Mouse (Mus musculus) liver, embryonic 16.5 days (tissue): ENCODE measurements around the gene Sirt1. TPM values are rescaled to one million over a fixed set of nuclear protein-coding genes. Genes with fewer than 3 reads are reported as not detected.

Source experiments
- ATAC-seq: fragments of 200-750 bp; cut with Nextera tagmentation; 2 replicates; pipeline ENCODE4 v1.8.0; 2017; ENCODE audit warnings: low read depth, mild to moderate bottlenecking, moderate number of reproducible peaks, moderate library complexity
- H3K27ac ChIP-seq: fragments of 300-500 bp; sonication (generic); 2 replicates; pipeline ENCODE4 v1.5.1; 2014; ENCODE audit warnings: mild to moderate bottlenecking, low read length
- H3K27me3 ChIP-seq: fragments of 300-500 bp; sonication (generic); 2 replicates; pipeline ENCODE4 v1.6.1; 2014; ENCODE audit warnings: low read depth, low read length, mixed read lengths; ENCODE audit not compliant: control insufficient read depth, insufficient read depth
- H3K36me3 ChIP-seq: fragments of 300-500 bp; sonication (generic); 2 replicates; pipeline ENCODE4 v1.6.1; 2014; ENCODE audit warnings: mild to moderate bottlenecking; ENCODE audit not compliant: control insufficient read depth, insufficient read depth
- H3K4me1 ChIP-seq: fragments of 300-500 bp; sonication (generic); 2 replicates; pipeline ENCODE4 v1.6.1; 2014; ENCODE audit warnings: low read depth, low read length, mixed read lengths; ENCODE audit not compliant: control insufficient read depth
- H3K4me2 ChIP-seq: fragments of 300-500 bp; sonication (generic); 2 replicates; pipeline ENCODE4 v1.6.1; 2014; ENCODE audit warnings: low read depth, low read length, mixed read lengths
- H3K4me3 ChIP-seq: fragments of 300-500 bp; sonication (generic); 2 replicates; pipeline ENCODE4 v1.5.1; 2014; ENCODE audit warnings: low read depth, mild to moderate bottlenecking, low read length
- H3K9ac ChIP-seq: fragments of 300-500 bp; sonication (generic); 2 replicates; pipeline ENCODE4 v1.6.1; 2014; ENCODE audit warnings: low read depth, low read length
- H3K9me3 ChIP-seq: fragments of 300-500 bp; sonication (generic); replicated peaks from 2 replicates; pipeline ENCODE4 v1.6.1; 2016; ENCODE audit warnings: low read length; ENCODE audit not compliant: control insufficient read depth
- WGBS: fragments of 180-500 bp; shearing (Covaris S2); extraction: QIAGEN DNeasy Blood & Tissue Kit; methylation state at CpG from one replicate; pipeline ENCODE4 v1.1.7; 2014; ENCODE audit not compliant: insufficient replicate concordance; 5-methylcytosine and 5-hydroxymethylcytosine counted together
- polyA plus RNA-seq: library from polyadenylated mRNA; unstranded; fragments of >200 nt; fragmentation: Nextera tagmentation; extraction: Ambion mirVana; gene quantifications from 2 replicates; pipeline ENCODE4 v1.2.1, GENCODE M21; 2015

Gene Sirt1
- polyA plus RNA-seq: 2.4 and 3.1 TPM in 2 replicates

- Histone ChIP-seq H3K27ac (no peak within 1 kb of the TSS), H3K9me3 (no peaks in the 10 kb centered on the region), H3K4me2 (peak within 1 kb of the TSS; percentile 95), H3K36me3 (no peaks in the 10 kb centered on the region), H3K27me3 (no peaks in the 10 kb centered on the region), H3K9ac (peak within 1 kb of the TSS; percentile 57), H3K4me1 (peaks cover 10% of the 10 kb centered on the region), H3K4me3 (peak within 1 kb of the TSS; percentile 63)
- no peak for ATAC-seq
- WGBS: 8% methylated on average over 24 of the region's 24 CpGs
Measured at GRCm38 (mm10) chr10:63381498-63382280, at the start of gene Sirt1. Gene Sirt1, minus strand, starts transcription at chr10:63381704.

- Histone ChIP-seq H3K4me2 (peak within 1 kb of the TSS; percentile 91), H3K36me3 (no peaks in the 10 kb centered on the region), H3K9me3 (no peaks in the 10 kb centered on the region), H3K27ac (peak within 1 kb of the TSS; percentile 82), H3K9ac (peak within 1 kb of the TSS; percentile 72), H3K4me1 (peaks cover 10% of the 10 kb centered on the region), H3K27me3 (no peaks in the 10 kb centered on the region), H3K4me3 (peak within 1 kb of the TSS; percentile 87)
- ATAC-seq: peak; percentile 92
- 0% methylated on average over 55 of the region's 55 CpGs for WGBS
Measured at GRCm38 (mm10) chr10:63429785-63430305, 48.3 kb upstream of the Sirt1 start, which contains the start of gene Ctnna3. Gene Ctnna3, plus strand, starts transcription at chr10:63430098.

GRCm38 (mm10) chr10:63429380-63429779, 47.9 kb upstream of the Sirt1 start:
- ATAC-seq: peak; percentile 85

GRCm38 (mm10) chr10:63429023-63429340, 47.5 kb upstream of the Sirt1 start:
- Histone ChIP-seq H3K27me3 (no peaks in the 10 kb centered on the region), H3K9me3 (no peaks in the 10 kb centered on the region), H3K27ac (no peak overlapping the region), H3K9ac (peak overlapping the region; percentile 59), H3K36me3 (no peaks in the 10 kb centered on the region), H3K4me3 (peak overlapping the region; percentile 87), H3K4me2 (peak overlapping the region; percentile 91), H3K4me1 (peaks cover 10% of the 10 kb centered on the region)
- ATAC-seq: no peak
- WGBS: 3% methylated on average over 11 of the region's 11 CpGs

More at GRCm38 (mm10) chr10:63429380-63429779, 47.9 kb upstream of the Sirt1 start:
- Histone ChIP-seq H3K4me2 (peak overlapping the region; percentile 91), H3K27ac (peak overlapping the region; percentile 82), H3K36me3 (no peaks in the 10 kb centered on the region), H3K9me3 (no peaks in the 10 kb centered on the region), H3K4me3 (peak overlapping the region; percentile 87), H3K9ac (peak overlapping the region; percentile 72), H3K27me3 (no peaks in the 10 kb centered on the region), H3K4me1 (peaks cover 10% of the 10 kb centered on the region)
- under 1% methylated on average over 34 of the region's 34 CpGs for WGBS

- Histone ChIP-seq H3K9me3 (no peaks in the 10 kb centered on the region), H3K27me3 (no peaks in the 10 kb centered on the region), H3K9ac (peak overlapping the region; percentile 59), H3K27ac (no peak overlapping the region), H3K4me1 (peaks cover 16% of the 10 kb centered on the region), H3K36me3 (no peaks in the 10 kb centered on the region), H3K4me2 (peak overlapping the region; percentile 91), H3K4me3 (peak overlapping the region; percentile 87)
- ATAC-seq: no peak
- WGBS: 13% methylated on average over 19 of the region's 19 CpGs
Measured at GRCm38 (mm10) chr10:63428243-63429022, 46.9 kb upstream of the Sirt1 start.

GRCm38 (mm10) chr10:63427146-63427545, 45.6 kb upstream of the Sirt1 start:
- Histone ChIP-seq H3K27ac (no peak overlapping the region), H3K36me3 (no peaks in the 10 kb centered on the region), H3K4me3 (no peak overlapping the region), H3K27me3 (no peaks in the 10 kb centered on the region), H3K4me1 (peaks cover 19% of the 10 kb centered on the region), H3K4me2 (no peak overlapping the region), H3K9me3 (no peaks in the 10 kb centered on the region), H3K9ac (no peak overlapping the region)
- WGBS: 75% methylated on average over 8 of the region's 8 CpGs
- ATAC-seq: no peak

- no peak overlapping the region for H3K9ac ChIP-seq
- H3K27ac ChIP-seq: no peak overlapping the region
- no peak overlapping the region for H3K4me3 ChIP-seq
- H3K9me3 ChIP-seq: no peaks in the 10 kb centered on the region
- no peak for ATAC-seq
- H3K36me3 ChIP-seq: no peaks in the 10 kb centered on the region
- H3K4me2 ChIP-seq: no peak overlapping the region
- H3K4me1 ChIP-seq: peaks cover 16% of the 10 kb centered on the region
- no peaks in the 10 kb centered on the region for H3K27me3 ChIP-seq
Measured at GRCm38 (mm10) chr10:63424475-63424814, 42.9 kb upstream of the Sirt1 start.

- Histone ChIP-seq H3K4me1 (peaks cover 16% of the 10 kb centered on the region), H3K9me3 (no peaks in the 10 kb centered on the region), H3K9ac (no peak overlapping the region), H3K36me3 (no peaks in the 10 kb centered on the region), H3K27me3 (no peaks in the 10 kb centered on the region), H3K4me3 (no peak overlapping the region), H3K27ac (peak overlapping the region; percentile 31), H3K4me2 (no peak overlapping the region)
- WGBS: 43% methylated on average over 9 of the region's 9 CpGs
- ATAC-seq: peak; percentile 81
Measured at GRCm38 (mm10) chr10:63423591-63424474, 42.3 kb upstream of the Sirt1 start.
